Mouse (Mus musculus) midbrain, postnatal 0 days (tissue): ENCODE measurements at regions not wholly inside any gene's neighbourhood (a gene's known extent, or its start where the extent isn't known, plus 50 kb on each side); places are given as distances from the start of the nearest gene placed in this dataset.

Source experiments
- ATAC-seq: fragments of 200-750 bp; cut with Nextera tagmentation; 2 replicates; pipeline ENCODE4 v1.8.0; 2017; ENCODE audit warnings: moderate number of reproducible peaks, mild to moderate bottlenecking, moderate TSS enrichment, moderate library complexity; ENCODE audit not compliant: low FRiP score
- DNase-seq: peaks from one replicate; pipeline ENCODE4 v3.0.0-alpha.2; 2015; ENCODE audit warnings: low spot score
- H3K27ac ChIP-seq: fragments of 300-500 bp; sonication (generic); 2 replicates; pipeline ENCODE4 v1.5.1; 2014; ENCODE audit warnings: low read depth, mild to moderate bottlenecking, low read length, mixed read lengths
- H3K27me3 ChIP-seq: fragments of 300-500 bp; sonication (generic); 2 replicates; pipeline ENCODE4 v1.6.1; 2014; ENCODE audit warnings: low read length, control low read depth, mixed read lengths; ENCODE audit not compliant: insufficient read depth
- H3K36me3 ChIP-seq: fragments of 300-500 bp; sonication (generic); 2 replicates; pipeline ENCODE4 v1.6.1; 2014; ENCODE audit warnings: low read length, control low read depth, mixed read lengths; ENCODE audit not compliant: insufficient read depth
- H3K4me1 ChIP-seq: fragments of 300-500 bp; sonication (generic); 2 replicates; pipeline ENCODE4 v1.6.1; 2014; ENCODE audit warnings: mild to moderate bottlenecking, control low read depth, antibody characterized with exemption, low read length, mixed read lengths; ENCODE audit not compliant: insufficient read depth
- H3K4me2 ChIP-seq: fragments of 300-500 bp; sonication (generic); 2 replicates; pipeline ENCODE4 v1.6.1; 2014; ENCODE audit warnings: low read depth, mild to moderate bottlenecking, low read length, mixed read lengths; ENCODE audit not compliant: poor library complexity, severe bottlenecking
- H3K4me3 ChIP-seq: fragments of 300-500 bp; sonication (generic); 2 replicates; pipeline ENCODE4 v1.5.1; 2014; ENCODE audit warnings: low read depth, mild to moderate bottlenecking, low read length, moderate library complexity
- H3K9ac ChIP-seq: fragments of 300-500 bp; sonication (generic); replicated peaks from 2 replicates; pipeline ENCODE4 v1.6.1; 2014; ENCODE audit warnings: mild to moderate bottlenecking, low read length, moderate library complexity, mixed read lengths; ENCODE audit not compliant: poor library complexity, severe bottlenecking
- H3K9me3 ChIP-seq: fragments of 300-500 bp; sonication (generic); 2 replicates; pipeline ENCODE4 v1.6.1; 2016; ENCODE audit warnings: low read length, control low read depth
- CTCF ChIP-seq: IDR thresholded peaks from 2 replicates; pipeline ENCODE4 v1.5.1; 2016; ENCODE audit warnings: antibody characterized with exemption, mild to moderate bottlenecking
- WGBS: fragments of 180-500 bp; shearing (Covaris S2); extraction: QIAGEN DNeasy Blood & Tissue Kit; methylation state at CpG from one replicate; pipeline ENCODE4 v1.1.7; 2014; 5-methylcytosine and 5-hydroxymethylcytosine counted together

DNA sequence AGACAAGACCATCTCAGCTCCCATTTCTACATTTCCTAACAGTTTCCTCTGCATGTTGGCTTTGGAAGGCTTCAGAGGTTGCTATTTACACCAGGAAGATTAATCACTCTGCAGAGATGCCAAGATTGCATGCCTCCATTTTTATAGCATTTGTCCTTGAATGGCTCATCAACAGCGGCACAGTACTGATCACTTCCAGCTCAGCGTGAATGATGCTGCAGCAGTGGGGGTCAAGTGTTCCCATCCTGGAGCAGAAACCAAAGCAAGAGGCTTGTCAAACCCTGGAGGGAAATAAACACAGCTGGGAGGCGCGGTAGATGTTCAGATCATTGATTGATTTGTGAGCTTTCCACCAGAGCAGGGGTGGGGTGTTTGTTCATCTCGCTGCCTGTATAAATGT is 572.2 kb upstream of the Hs6st1 start:
- Histone ChIP-seq H3K9me3 (0 out of 2 replicates have a peak, but pooled peaks cover 3% of the 10 kb centered on the region), H3K4me2 (no peak overlapping the region), H3K9ac (no peak overlapping the region), H3K27me3 (no peaks in the 10 kb centered on the region), H3K4me1 (no peaks in the 10 kb centered on the region), H3K4me3 (no peak overlapping the region), H3K36me3 (no peaks in the 10 kb centered on the region), H3K27ac (no peak overlapping the region)
- no peak for ATAC-seq
- 79% methylated on average over 5 of the region's 5 CpGs for WGBS
- peak; percentile 27 for DNase-seq
- no peak for TF ChIP-seq CTCF

DNA sequence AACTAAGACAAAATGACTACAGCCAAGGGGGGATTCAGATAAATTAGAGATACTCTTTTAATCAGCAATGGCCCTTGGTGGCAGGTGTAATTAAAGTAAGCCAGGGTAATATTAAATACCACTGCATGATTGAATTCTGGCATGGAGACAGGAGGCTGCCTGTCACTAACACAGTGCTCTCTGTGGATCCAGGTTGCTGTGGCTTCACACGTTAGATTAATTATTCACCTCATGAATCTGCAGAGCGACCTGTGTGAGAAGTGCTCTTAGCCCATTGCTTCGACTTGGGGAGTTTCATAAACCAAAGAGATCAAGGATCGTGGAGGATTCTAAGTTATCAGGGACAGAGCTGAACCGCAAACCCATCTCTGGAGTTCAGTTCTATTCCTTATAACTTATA is 545.2 kb upstream of the Hs6st1 start:
- no peak for TF ChIP-seq CTCF
- DNase-seq, result peak; percentile 30
- ATAC-seq, result no peak
- no peak overlapping the region for H3K4me3 ChIP-seq
- WGBS, result 80% methylated on average over 5 of the region's 5 CpGs
- H3K4me1 ChIP-seq, result no peaks in the 10 kb centered on the region
- H3K27me3 ChIP-seq, result no peaks in the 10 kb centered on the region
- no peaks in the 10 kb centered on the region for H3K36me3 ChIP-seq
- no peak overlapping the region for H3K4me2 ChIP-seq
- no peak overlapping the region for H3K9ac ChIP-seq
- H3K27ac ChIP-seq, result no peak overlapping the region
- H3K9me3 ChIP-seq, result no peaks in the 10 kb centered on the region

DNA sequence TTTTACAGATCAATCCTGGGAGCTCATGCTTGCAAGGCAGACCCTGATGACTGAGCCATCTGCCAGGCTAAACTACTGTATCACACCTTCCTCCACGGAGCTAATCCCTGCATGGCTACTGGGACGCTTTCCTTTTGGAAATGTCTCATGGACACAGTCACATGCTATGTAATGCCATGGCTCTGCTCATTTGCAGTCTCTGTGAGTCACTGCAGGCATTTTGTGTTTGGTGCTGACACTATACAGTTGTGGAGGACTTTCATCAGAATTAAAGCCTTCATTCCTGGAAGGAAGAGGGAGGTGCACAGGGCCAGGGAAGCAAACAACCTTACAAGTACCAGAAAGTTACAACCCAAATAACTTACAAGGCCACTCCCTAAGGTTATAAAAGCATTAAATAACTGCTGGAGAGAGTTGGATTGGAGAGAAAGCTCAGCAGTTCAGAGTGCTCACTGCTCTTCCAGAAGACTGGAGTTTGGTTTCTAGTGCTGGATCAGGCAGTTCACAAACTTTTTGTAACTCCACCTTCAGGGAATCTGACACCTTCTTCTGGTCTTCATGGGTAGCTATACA is 544.3 kb upstream of the Hs6st1 start:
- Histone ChIP-seq H3K9ac (no peak overlapping the region), H3K27ac (no peak overlapping the region), H3K9me3 (no peaks in the 10 kb centered on the region), H3K36me3 (no peaks in the 10 kb centered on the region), H3K4me2 (no peak overlapping the region), H3K4me1 (no peaks in the 10 kb centered on the region), H3K27me3 (no peaks in the 10 kb centered on the region), H3K4me3 (no peak overlapping the region)
- WGBS, result 57% methylated on average over 2 of the region's 2 CpGs
- DNase-seq (no peak), ATAC-seq (no peak)
- no peak for TF ChIP-seq CTCF

DNA sequence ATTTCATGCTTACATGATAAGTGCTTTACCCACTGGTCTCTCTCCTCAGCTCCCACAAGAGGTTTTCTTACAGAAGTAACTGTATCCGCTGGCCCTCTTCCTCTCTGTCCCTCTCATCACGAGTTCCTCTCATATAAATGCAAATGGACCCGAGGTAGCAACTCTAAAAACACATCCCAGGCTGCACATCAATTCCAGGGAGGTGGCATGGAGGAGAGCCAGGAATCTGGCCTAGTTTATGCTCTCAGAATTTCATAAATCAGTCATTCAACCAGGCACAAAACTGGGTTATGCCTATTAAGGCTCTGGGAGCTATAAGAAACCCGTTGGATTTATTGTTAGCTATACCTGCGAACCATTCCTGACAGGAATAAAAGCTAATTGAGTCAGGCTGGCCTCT is 543.4 kb upstream of the Hs6st1 start:
- H3K4me2 ChIP-seq, result no peak overlapping the region

GRCm38 (mm10) chr1:35527750-35528476 is 540.3 kb upstream of the Hs6st1 start:
- no peak overlapping the region for H3K27ac ChIP-seq
- no peaks in the 10 kb centered on the region for H3K27me3 ChIP-seq
- no peak overlapping the region for H3K9ac ChIP-seq
- H3K36me3 ChIP-seq, result no peaks in the 10 kb centered on the region
- DNase-seq (peak; percentile 27), ATAC-seq (no peak)
- H3K9me3 ChIP-seq, result no peaks in the 10 kb centered on the region
- WGBS, result 77% methylated on average over 12 of the region's 12 CpGs
- no peaks in the 10 kb centered on the region for H3K4me1 ChIP-seq
- H3K4me3 ChIP-seq, result no peak overlapping the region
- TF ChIP-seq CTCF, result no peak
- H3K4me2 ChIP-seq, result no peak overlapping the region

More for the DNA sequence above, 543.4 kb upstream of the Hs6st1 start:
- Histone ChIP-seq H3K27ac (no peak overlapping the region), H3K9ac (no peak overlapping the region), H3K27me3 (no peaks in the 10 kb centered on the region), H3K4me1 (no peaks in the 10 kb centered on the region), H3K36me3 (no peaks in the 10 kb centered on the region), H3K4me3 (no peak overlapping the region), H3K9me3 (no peaks in the 10 kb centered on the region)
- ATAC-seq (no peak), DNase-seq (no peak)
- 53% methylated on average over 5 of the region's 5 CpGs for WGBS
- TF ChIP-seq CTCF, result no peak

GRCm38 (mm10) chr1:35535470-35535869 is 532.7 kb upstream of the Hs6st1 start:
- TF ChIP-seq CTCF, result no peak
- no peak overlapping the region for H3K4me3 ChIP-seq
- H3K4me1 ChIP-seq, result no peaks in the 10 kb centered on the region
- H3K27me3 ChIP-seq, result no peaks in the 10 kb centered on the region
- H3K36me3 ChIP-seq, result no peaks in the 10 kb centered on the region
- no peak overlapping the region for H3K9ac ChIP-seq
- no peak for ATAC-seq
- H3K4me2 ChIP-seq, result no peak overlapping the region
- no peaks in the 10 kb centered on the region for H3K9me3 ChIP-seq
- DNase-seq, result no peak
- H3K27ac ChIP-seq, result no peak overlapping the region
